Mouse (Mus musculus) midbrain, embryonic 16.5 days (tissue): ENCODE data around the gene Camta2. TPM values are rescaled to one million over a fixed set of nuclear protein-coding genes. Genes with fewer than 3 reads are reported as not detected.

Experiments used
- ATAC-seq: fragments of 200-750 bp; cut with Nextera tagmentation; 2 replicates; pipeline ENCODE4 v1.8.0; 2017; ENCODE audit warnings: moderate TSS enrichment
- H3K27ac ChIP-seq: fragments of 300-500 bp; sonication (generic); 2 replicates; pipeline ENCODE4 v1.5.1; 2014; ENCODE audit warnings: mild to moderate bottlenecking, low read length, mixed read lengths
- H3K27me3 ChIP-seq: fragments of 300-500 bp; sonication (generic); 2 replicates; pipeline ENCODE4 v1.6.1; 2014; ENCODE audit warnings: low read depth, low read length, mixed read lengths; ENCODE audit not compliant: control insufficient read depth, insufficient read depth
- H3K36me3 ChIP-seq: fragments of 300-500 bp; sonication (generic); 2 replicates; pipeline ENCODE4 v1.6.1; 2014; ENCODE audit warnings: mild to moderate bottlenecking, low read length, moderate library complexity, mixed read lengths; ENCODE audit not compliant: control insufficient read depth, insufficient read depth
- H3K4me1 ChIP-seq: fragments of 300-500 bp; sonication (generic); 2 replicates; pipeline ENCODE4 v1.6.1; 2014; ENCODE audit warnings: mild to moderate bottlenecking, low read length, mixed read lengths; ENCODE audit not compliant: control insufficient read depth, insufficient read depth
- H3K4me2 ChIP-seq: fragments of 300-500 bp; sonication (generic); 2 replicates; pipeline ENCODE4 v1.6.1; 2014; ENCODE audit warnings: mild to moderate bottlenecking, low read length, mixed read lengths
- H3K4me3 ChIP-seq: fragments of 300-500 bp; sonication (generic); 2 replicates; pipeline ENCODE4 v1.5.1; 2014; ENCODE audit warnings: low read depth, mild to moderate bottlenecking, low read length, moderate library complexity, mixed read lengths
- H3K9ac ChIP-seq: fragments of 300-500 bp; sonication (generic); 2 replicates; pipeline ENCODE4 v1.6.1; 2014; ENCODE audit warnings: low read depth, low read length, mixed read lengths
- H3K9me3 ChIP-seq: fragments of 300-500 bp; sonication (generic); replicated peaks from 2 replicates; pipeline ENCODE4 v1.6.1; 2014; ENCODE audit warnings: mild to moderate bottlenecking, low read length, mixed read lengths; ENCODE audit not compliant: control insufficient read depth, poor library complexity, severe bottlenecking
- WGBS: fragments of 180-500 bp; shearing (Covaris S2); extraction: QIAGEN DNeasy Blood & Tissue Kit; methylation state at CpG from one replicate; pipeline ENCODE4 v1.1.7; 2014; 5-methylcytosine and 5-hydroxymethylcytosine counted together
- polyA plus RNA-seq: library from polyadenylated mRNA; unstranded; fragments of >200 nt; fragmentation: Nextera tagmentation; extraction: Ambion mirVana; gene quantifications from 2 replicates; pipeline ENCODE4 v1.2.1, GENCODE M21; 2015

The Camta2 gene
- polyA plus RNA-seq, 1 experiment from 2014 or later = 22.4 TPM

DNA sequence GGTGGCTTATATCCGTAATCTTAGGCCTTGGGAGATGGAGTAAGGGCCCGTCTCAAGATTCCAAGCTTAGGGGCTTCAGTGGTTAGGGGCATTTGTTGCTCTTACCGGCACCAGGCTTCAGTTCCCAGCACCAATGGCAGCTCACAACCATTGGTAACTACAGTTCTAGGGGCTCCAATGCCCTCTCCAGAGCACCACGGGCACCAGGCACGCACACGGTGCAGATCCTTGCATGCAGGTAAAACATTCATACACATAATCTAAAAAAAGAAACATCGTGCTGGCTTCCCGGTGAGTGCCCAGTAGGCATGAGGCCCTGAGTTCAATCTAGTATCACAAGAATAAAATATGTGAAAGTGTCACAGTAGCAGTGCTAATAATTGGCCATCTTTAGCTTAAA is 24.8 kb downstream of the Camta2 start:
- WGBS = 86% methylated on average over 8 of the region's 8 CpGs
- ATAC-seq = no peak
- Histone ChIP-seq H3K4me2 (no peak overlapping the region), H3K27ac (no peak overlapping the region), H3K9me3 (no peaks in the 10 kb centered on the region), H3K36me3 (peaks cover 11% of the 10 kb centered on the region), H3K4me3 (no peak overlapping the region), H3K4me1 (peaks cover 10% of the 10 kb centered on the region), H3K9ac (no peak overlapping the region), H3K27me3 (no peaks in the 10 kb centered on the region)

DNA sequence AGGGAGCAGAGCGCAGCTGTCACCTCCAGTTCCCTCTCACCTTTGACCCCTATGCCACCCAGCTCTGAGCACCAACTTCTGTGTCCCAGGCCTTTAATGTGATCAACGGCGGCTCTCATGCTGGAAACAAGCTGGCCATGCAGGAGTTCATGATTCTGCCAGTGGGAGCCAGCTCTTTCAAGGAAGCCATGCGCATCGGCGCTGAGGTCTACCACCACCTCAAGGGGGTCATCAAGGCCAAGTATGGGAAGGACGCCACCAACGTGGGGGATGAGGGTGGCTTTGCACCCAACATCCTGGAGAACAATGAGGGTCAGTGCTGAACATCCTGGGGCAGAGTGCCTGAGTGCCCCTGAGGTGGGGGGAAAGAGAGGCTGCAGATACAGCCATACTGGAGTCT is 27.3 kb downstream of the Camta2 start:
- ATAC-seq = no peak
- H3K4me2 ChIP-seq = no peak overlapping the region
- H3K36me3 ChIP-seq = peaks cover 11% of the 10 kb centered on the region
- H3K27me3 ChIP-seq = no peaks in the 10 kb centered on the region
- no peaks in the 10 kb centered on the region for H3K9me3 ChIP-seq
- H3K4me1 ChIP-seq = peaks cover 10% of the 10 kb centered on the region; the same call in 1 of the 2 replicates
- H3K9ac ChIP-seq = no peak overlapping the region
- no peak overlapping the region for H3K27ac ChIP-seq
- H3K4me3 ChIP-seq = no peak overlapping the region
- 93% methylated on average over 8 of the region's 8 CpGs for WGBS

DNA sequence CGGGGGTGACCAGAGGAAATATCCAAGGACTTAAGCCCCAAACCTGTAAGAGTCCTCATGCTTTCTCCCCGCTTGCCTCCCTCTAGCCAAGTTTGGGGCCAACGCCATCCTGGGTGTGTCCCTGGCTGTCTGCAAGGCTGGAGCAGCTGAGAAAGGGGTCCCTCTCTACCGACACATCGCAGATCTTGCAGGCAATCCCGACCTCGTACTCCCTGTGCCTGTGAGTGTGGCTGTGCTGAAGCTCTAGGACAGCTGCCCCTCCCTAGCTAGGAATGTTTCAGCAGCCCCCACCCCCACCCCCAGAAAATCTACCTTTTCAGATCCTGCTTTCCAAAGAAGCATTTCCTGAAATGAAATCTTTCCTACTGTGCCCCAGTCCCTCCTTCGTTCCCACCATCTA is 29.0 kb downstream of the Camta2 start:
- Histone ChIP-seq H3K9ac (no peak overlapping the region), H3K9me3 (no peaks in the 10 kb centered on the region), H3K4me3 (no peak overlapping the region), H3K27ac (no peak overlapping the region), H3K36me3 (peaks cover 5% of the 10 kb centered on the region), H3K4me1 (peaks cover 14% of the 10 kb centered on the region; the same call in 1 of the 2 replicates), H3K4me2 (no peak overlapping the region), H3K27me3 (no peaks in the 10 kb centered on the region)
- no peak for ATAC-seq
- WGBS = 81% methylated on average over 8 of the region's 8 CpGs

DNA sequence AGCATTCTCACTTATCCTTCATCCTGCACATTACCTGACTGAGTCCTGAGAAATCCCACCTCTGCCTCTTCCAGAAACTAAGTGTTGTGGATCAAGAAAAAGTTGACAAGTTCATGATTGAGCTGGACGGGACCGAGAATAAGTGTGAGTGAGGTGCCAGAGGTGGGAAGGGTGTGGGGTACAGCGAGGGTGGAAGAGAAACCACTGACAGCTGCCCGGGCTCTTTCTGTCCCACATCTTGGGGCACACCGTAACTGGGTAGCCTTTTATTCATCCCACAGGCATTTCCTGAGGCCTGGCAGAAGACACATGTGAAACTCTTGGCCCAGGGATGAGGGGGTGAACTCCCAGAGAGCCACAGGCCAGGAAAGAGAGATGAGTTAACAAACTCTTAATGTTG is 29.4 kb downstream of the Camta2 start:
- Histone ChIP-seq H3K4me2 (no peak overlapping the region), H3K9ac (no peak overlapping the region), H3K9me3 (no peaks in the 10 kb centered on the region), H3K36me3 (peaks cover 3% of the 10 kb centered on the region; the same call in 1 of the 2 replicates), H3K27ac (no peak overlapping the region), H3K4me1 (peaks cover 14% of the 10 kb centered on the region; the same call in 1 of the 2 replicates), H3K4me3 (no peak overlapping the region), H3K27me3 (no peaks in the 10 kb centered on the region)
- WGBS = 91% methylated on average over 5 of the region's 5 CpGs
- ATAC-seq = no peak

DNA sequence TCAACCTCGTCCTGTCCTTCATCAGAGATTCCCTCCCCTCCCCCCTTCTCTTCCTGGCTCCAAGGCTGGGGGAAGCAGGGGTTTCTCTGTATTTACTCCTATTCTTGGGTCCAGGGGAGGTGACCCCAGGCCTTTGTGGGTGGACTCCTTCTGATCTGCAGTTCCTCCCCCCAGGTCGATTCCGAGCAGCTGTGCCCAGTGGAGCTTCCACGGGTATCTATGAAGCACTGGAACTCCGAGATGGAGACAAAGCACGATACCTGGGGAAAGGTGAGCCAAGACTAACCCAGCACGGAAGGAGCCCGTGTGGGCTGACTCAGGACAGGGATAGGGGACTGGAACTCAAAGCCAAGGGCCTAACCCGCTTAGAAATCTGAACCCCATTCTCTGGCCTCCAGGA is 29.9 kb downstream of the Camta2 start:
- Histone ChIP-seq H3K27ac (no peak overlapping the region), H3K9me3 (no peaks in the 10 kb centered on the region), H3K27me3 (no peaks in the 10 kb centered on the region), H3K36me3 (peaks cover 2% of the 10 kb centered on the region; the same call in 1 of the 2 replicates), H3K4me3 (no peak overlapping the region), H3K4me2 (no peak overlapping the region), H3K4me1 (peaks cover 17% of the 10 kb centered on the region), H3K9ac (no peak overlapping the region)
- WGBS = 65% methylated on average over 9 of the region's 9 CpGs
- no peak for ATAC-seq

DNA sequence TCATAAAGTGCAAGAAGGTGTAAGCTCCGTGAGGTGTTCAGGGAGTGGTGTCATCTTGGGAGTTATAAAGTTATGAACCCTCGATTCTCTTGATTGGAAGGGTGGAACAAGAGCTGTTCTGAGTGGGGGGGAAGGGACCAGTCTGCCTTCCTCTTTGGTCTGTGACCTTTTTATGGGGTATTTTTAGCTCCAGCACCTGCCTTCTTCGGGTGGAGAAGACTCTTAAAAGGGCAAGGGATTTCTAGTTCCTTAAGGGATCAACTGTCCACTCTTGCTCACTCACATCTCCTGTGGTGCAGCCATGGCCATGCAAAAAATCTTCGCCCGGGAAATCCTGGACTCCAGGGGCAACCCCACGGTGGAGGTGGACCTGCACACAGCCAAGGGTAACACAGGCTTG is 30.3 kb downstream of the Camta2 start:
- Histone ChIP-seq H3K27ac (no peak overlapping the region), H3K4me2 (no peak overlapping the region), H3K27me3 (no peaks in the 10 kb centered on the region), H3K4me1 (peaks cover 21% of the 10 kb centered on the region), H3K9ac (no peak overlapping the region), H3K9me3 (no peaks in the 10 kb centered on the region), H3K36me3 (no peaks in the 10 kb centered on the region; the same call in 1 of the 2 replicates), H3K4me3 (no peak overlapping the region)
- ATAC-seq = no peak
- WGBS = 52% methylated on average over 6 of the region's 6 CpGs

DNA sequence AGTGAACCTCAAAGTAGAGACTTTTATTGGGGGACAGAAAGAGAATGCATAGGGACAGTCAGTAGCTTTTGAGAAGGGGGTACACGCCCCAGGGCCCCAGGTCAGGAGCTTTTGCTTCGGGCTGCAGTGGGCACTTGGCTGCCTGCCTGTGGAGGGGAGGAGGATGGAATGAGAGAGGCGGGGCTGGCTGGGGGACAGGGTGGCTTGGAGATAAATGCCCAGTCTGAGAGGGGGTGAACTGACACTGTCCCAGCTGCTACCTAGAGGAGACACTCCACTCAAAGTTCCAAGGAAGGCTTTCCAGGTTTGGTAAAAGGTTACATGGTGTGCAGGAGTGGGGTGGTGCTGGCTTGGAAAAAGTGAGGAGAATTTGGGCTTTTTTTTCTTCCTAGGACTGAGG is 30.9 kb downstream of the Camta2 start, which contains the start of gene Eno3:
Gene Eno3 (plus strand): TSS at position 239 of the 400 bp plus-strand sequence.
- Histone ChIP-seq H3K4me2 (peak within 1 kb of the TSS; percentile 83), H3K27me3 (no peaks in the 10 kb centered on the region), H3K9me3 (no peaks in the 10 kb centered on the region), H3K36me3 (no peaks in the 10 kb centered on the region), H3K4me3 (peak within 1 kb of the TSS; percentile 95), H3K27ac (no peak within 1 kb of the TSS), H3K4me1 (peaks cover 27% of the 10 kb centered on the region), H3K9ac (peak within 1 kb of the TSS; percentile 59)
- no peak for ATAC-seq
- 15% methylated on average over 3 of the region's 3 CpGs for WGBS

DNA sequence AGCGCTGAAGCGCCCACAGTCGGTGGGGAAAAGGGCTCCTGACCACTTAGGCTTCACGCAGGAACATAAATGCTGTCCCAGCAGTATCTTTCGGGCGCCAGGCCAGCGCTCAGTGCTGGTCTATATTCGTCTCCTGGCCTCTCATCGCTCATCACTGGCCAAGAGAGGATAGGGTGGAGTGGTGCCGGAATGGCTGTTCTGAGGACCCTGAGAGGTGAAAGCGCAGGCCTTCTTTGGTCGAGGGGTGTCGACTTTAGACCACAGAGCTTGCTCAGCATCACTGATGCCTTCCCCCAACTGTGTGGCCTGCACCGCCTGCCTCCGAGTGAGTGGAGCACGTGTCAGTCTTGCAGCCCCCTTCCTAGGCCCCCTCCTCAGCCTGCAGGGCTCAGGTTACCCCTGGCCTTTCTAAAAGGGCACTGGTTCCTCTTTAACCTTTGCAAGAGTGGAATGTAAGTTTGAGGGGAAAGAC is 31.4 kb downstream of the Camta2 start:
- WGBS = 8% methylated on average over 16 of the region's 16 CpGs
- Histone ChIP-seq H3K4me3 (peak overlapping the region; percentile 95; the same call in 1 of the 2 replicates), H3K4me1 (peaks cover 29% of the 10 kb centered on the region), H3K9me3 (no peaks in the 10 kb centered on the region), H3K9ac (0 out of 2 replicates have a peak overlapping the region, but pooled peaks have one; percentile 21), H3K4me2 (peak overlapping the region; percentile 83), H3K27me3 (no peaks in the 10 kb centered on the region), H3K27ac (no peak overlapping the region), H3K36me3 (peaks cover under 1% of the 10 kb centered on the region; the same call in 1 of the 2 replicates)
- ATAC-seq = no peak

DNA sequence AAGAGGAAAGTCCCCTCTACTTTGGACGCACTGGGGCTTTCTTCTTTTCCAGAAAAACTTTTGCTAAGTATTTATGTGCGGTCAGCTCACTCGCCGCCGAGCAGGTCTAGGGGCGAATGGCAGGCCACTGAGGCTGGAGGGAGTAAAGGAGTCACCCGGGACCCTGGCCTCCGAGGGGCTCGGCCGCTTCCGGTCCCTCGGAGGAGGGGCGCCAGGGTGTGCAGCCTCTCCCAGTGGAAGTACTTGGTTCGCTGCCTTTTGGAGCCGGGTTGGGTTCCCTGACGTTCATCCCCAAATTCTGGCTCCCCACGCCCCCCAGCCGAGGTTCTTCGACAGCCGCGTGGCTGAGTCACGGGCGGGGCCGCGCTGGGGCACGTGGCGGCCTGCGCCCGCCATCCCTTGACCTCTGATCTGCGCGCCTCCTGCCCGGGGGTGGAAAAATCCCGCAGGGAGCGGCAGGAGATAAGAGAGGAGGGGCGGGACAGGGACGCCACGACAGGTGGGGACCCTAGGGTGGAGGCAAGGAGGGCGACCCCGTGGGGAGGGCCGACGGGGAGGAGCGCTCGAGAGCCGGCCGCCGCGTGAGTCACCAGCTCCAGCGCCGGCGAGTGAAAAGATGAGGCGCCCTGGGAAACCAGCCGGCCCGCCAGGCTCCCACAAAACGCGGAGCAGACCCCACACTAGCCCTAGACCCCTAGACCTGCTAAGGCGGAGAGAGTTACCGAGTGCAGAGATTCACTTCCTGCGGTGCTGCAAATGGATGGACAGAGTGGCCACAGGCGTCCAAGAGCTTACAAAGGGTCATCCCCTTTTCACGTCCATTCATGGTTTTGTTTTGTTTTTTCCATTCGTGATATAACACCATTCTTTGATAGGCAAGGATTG is 32.1 kb downstream of the Camta2 start:
- peaks cover 5% of the 10 kb centered on the region for H3K36me3 ChIP-seq
- peaks cover 29% of the 10 kb centered on the region for H3K4me1 ChIP-seq
- peak overlapping the region; percentile 83 for H3K4me2 ChIP-seq
- under 1% methylated on average over 61 of the region's 61 CpGs for WGBS
- H3K4me3 ChIP-seq = peak overlapping the region; percentile 95
- H3K27me3 ChIP-seq = no peaks in the 10 kb centered on the region
- ATAC-seq = no peak
- peak overlapping the region; percentile 95 for H3K27ac ChIP-seq
- H3K9ac ChIP-seq = peak overlapping the region; percentile 59
- H3K9me3 ChIP-seq = no peaks in the 10 kb centered on the region
